Mouse (Mus musculus): ENCODE results near the gene Akap6. TPM values are rescaled to one million over a fixed set of nuclear protein-coding genes. Genes with fewer than 3 reads are reported as not detected.

The Akap6 gene
- polyA plus RNA-seq, 1 experiment from 2014 or later, result 10.8 TPM

DNA sequence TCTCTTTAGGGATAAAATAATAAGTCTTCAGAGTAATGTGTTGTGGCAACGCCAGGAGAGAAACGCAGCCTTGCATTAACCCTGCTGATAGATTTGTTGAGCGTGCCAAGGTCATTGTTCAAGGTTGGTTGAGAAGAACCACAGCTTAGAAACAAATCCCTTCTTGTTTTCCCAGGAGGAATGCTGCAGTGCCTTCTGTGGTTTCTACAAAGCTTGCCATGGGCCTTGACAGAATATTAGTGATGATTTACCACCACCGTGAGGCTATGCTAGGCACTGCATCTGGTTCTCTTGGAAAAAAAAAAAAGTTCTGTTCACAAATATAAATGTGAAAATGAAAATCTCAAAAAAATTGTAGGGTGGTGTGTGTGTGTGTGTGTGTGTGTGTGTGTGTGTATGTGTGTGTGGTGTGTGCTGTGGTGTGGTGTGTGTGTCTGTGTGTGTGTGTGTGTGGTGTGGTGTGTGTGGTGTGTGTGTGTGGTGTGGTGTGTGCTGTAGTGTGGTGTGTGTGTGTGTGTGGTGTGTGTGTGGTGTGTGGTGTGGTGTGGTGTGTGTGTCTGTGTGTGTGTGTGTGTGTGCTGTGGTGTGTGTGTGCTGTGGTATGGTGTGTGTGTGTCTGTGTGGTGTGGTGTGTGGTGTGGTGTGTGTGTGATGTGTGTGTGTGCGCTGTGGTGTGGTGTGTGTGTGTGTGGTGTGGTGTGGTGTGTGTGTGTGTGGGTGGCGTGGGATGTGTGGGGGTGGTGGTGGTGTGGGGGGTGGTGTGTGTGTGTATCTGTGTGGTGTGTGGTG, 196.7 kb downstream of the Akap6 start:
- peak; percentile 61; the same call in 1 of the 2 replicates for ATAC-seq (replicated peaks; ENCODE audit: extremely low read depth, insufficient read depth, low FRiP score)
- Histone ChIP-seq H3K27ac (ENCODE audit: low read length) (peak overlapping the region; percentile 78), H3K36me3 (ENCODE audit: control insufficient read depth, insufficient read depth) (peaks cover 2% of the 10 kb centered on the region; the same call in 1 of the 2 replicates), H3K4me2 (ENCODE audit: low read depth, low read length) (peak overlapping the region; percentile 40), H3K4me3 (ENCODE audit: low read length) (no peak overlapping the region), H3K27me3 (ENCODE audit: control insufficient read depth, insufficient read depth, low read length) (no peaks in the 10 kb centered on the region), H3K9me3 (replicated peaks; ENCODE audit: control insufficient read depth, low read length) (no peaks in the 10 kb centered on the region), H3K9ac (ENCODE audit: low read length) (peak overlapping the region; percentile 46), H3K4me1 (ENCODE audit: control insufficient read depth, insufficient read depth, low read length) (peaks cover 23% of the 10 kb centered on the region)
- WGBS, result 35% methylated on average over 6 of the region's 6 CpGs

DNA sequence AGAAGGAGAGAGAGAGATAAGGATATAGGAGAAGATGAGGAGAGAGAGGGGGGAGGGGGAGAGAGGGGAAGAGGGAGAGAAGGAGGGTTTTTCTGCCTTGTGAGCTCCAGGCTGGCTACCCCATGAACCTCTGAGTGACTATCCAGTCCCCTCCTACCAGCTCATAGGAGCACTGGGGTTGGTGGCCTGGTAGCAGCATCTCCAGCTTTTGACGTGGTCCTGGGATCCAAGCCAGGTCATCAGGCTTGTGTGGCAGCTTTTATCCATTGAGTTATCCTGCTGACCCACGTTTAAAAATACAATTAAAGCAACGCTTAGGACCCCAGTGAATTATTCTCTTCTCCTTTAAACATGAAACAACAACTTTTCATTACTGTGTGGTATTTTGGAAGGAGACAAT, 197.6 kb downstream of the Akap6 start:
- H3K4me3 ChIP-seq (ENCODE audit: low read length), result no peak overlapping the region
- H3K9me3 ChIP-seq (replicated peaks; ENCODE audit: control insufficient read depth, low read length), result no peaks in the 10 kb centered on the region
- H3K27ac ChIP-seq (ENCODE audit: low read length), result peak overlapping the region; percentile 14; the same call in 1 of the 2 replicates
- H3K27me3 ChIP-seq (ENCODE audit: control insufficient read depth, insufficient read depth, low read length), result no peaks in the 10 kb centered on the region
- 21% methylated on average over 3 of the region's 3 CpGs for WGBS
- peaks cover 23% of the 10 kb centered on the region for H3K4me1 ChIP-seq (ENCODE audit: control insufficient read depth, insufficient read depth, low read length)
- H3K9ac ChIP-seq (ENCODE audit: low read length), result no peak overlapping the region
- H3K4me2 ChIP-seq (ENCODE audit: low read depth, low read length), result no peak overlapping the region
- H3K36me3 ChIP-seq (ENCODE audit: control insufficient read depth, insufficient read depth), result peaks cover 2% of the 10 kb centered on the region; the same call in 1 of the 2 replicates
- ATAC-seq (replicated peaks; ENCODE audit: extremely low read depth, insufficient read depth, low FRiP score), result 0 out of 2 replicates have a peak, but pooled peaks have one; percentile 20

DNA sequence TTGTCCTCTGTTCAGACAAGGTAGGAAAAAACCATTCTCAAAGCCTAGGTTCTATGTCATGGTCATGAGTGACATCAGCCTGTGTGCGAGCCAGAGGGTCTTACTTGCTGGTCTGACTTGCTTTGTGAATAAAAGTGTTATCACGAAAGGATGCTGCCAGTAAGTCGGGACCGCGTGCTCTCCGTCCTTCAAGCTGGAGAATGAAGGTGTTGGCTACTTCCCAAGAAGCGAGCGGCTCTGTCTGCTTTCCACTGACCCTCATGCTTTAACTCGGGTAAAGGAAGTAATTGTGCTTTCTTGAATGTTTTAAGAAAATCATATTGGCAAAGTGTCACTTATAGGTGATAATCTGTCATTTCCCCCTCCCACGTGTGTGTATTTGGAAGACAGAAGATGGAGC, 198.9 kb downstream of the Akap6 start:
- no peaks in the 10 kb centered on the region for H3K9me3 ChIP-seq (replicated peaks; ENCODE audit: control insufficient read depth, low read length)
- ATAC-seq (replicated peaks; ENCODE audit: extremely low read depth, insufficient read depth, low FRiP score), result no peak
- no peak overlapping the region for H3K9ac ChIP-seq (ENCODE audit: low read length)
- peaks cover 23% of the 10 kb centered on the region for H3K4me1 ChIP-seq (ENCODE audit: control insufficient read depth, insufficient read depth, low read length)
- WGBS, result 40% methylated on average over 10 of the region's 10 CpGs
- no peaks in the 10 kb centered on the region for H3K27me3 ChIP-seq (ENCODE audit: control insufficient read depth, insufficient read depth, low read length)
- no peak overlapping the region for H3K4me2 ChIP-seq (ENCODE audit: low read depth, low read length)
- no peak overlapping the region for H3K4me3 ChIP-seq (ENCODE audit: low read length)
- no peak overlapping the region for H3K27ac ChIP-seq (ENCODE audit: low read length)
- peaks cover 2% of the 10 kb centered on the region; the same call in 1 of the 2 replicates for H3K36me3 ChIP-seq (ENCODE audit: control insufficient read depth, insufficient read depth)

DNA sequence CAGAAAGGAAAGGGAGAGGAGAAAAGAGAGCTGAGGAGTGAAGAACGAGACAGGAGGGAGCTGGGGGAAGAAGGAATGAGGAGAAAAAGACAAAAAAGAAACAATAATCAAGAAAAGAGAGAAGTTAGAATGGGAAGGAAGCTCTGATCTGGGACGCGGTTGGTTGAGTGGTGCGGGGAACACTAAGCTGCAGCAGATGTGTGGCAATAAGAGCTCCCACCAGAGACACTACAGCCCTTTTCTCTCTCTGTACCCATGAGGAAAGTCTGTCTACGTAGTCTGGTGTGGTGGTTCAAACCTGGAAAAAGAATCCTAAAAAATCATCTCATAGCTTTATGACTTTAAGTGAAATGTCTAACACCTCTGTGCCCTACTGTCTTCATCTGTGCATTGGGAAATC, 204.9 kb downstream of the Akap6 start:
- Histone ChIP-seq H3K36me3 (ENCODE audit: control insufficient read depth, insufficient read depth) (no peaks in the 10 kb centered on the region), H3K9ac (ENCODE audit: low read length) (no peak overlapping the region), H3K4me1 (ENCODE audit: control insufficient read depth, insufficient read depth, low read length) (peaks cover 6% of the 10 kb centered on the region), H3K27ac (ENCODE audit: low read length) (no peak overlapping the region), H3K27me3 (ENCODE audit: control insufficient read depth, insufficient read depth, low read length) (no peaks in the 10 kb centered on the region), H3K9me3 (replicated peaks; ENCODE audit: control insufficient read depth, low read length) (no peaks in the 10 kb centered on the region), H3K4me3 (ENCODE audit: low read length) (no peak overlapping the region), H3K4me2 (ENCODE audit: low read depth, low read length) (no peak overlapping the region)
- ATAC-seq (replicated peaks; ENCODE audit: extremely low read depth, insufficient read depth, low FRiP score), result no peak
- WGBS, result 89% methylated on average over 5 of the region's 5 CpGs

DNA sequence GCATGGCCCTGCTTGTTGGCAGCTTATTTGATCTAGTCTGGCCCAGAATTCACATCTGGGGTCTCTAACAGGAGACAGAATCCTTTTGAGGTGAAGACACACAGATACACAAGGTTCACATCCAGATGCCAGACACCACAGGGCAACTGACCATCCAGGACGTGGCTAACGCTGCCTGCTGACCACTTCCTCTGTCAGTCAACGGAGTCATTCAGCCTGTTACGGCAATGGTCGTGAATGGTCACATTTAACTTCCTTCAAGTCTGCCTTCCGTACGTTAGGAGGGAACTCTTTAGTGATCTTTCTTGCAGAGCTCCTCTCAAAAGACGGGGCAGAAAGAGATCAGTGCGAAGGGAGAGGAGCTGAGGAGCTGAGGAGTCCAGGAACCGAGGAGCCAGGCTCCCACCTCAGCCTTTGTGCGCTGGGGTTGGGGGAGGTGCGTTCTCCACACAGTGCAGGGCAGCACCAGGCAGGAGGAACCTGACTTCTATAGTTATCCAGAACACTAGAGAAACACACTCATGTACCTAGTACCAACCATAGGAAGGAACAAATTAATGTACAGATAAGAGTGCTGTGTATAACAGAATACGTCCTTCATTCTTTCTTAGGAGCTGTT, 209.4 kb downstream of the Akap6 start:
- peaks cover 6% of the 10 kb centered on the region for H3K4me1 ChIP-seq (ENCODE audit: control insufficient read depth, insufficient read depth, low read length)
- H3K4me2 ChIP-seq (ENCODE audit: low read depth, low read length), result no peak overlapping the region
- no peak overlapping the region for H3K9ac ChIP-seq (ENCODE audit: low read length)
- no peaks in the 10 kb centered on the region for H3K9me3 ChIP-seq (replicated peaks; ENCODE audit: control insufficient read depth, low read length)
- WGBS, result 59% methylated on average over 13 of the region's 13 CpGs
- no peak for ATAC-seq (replicated peaks; ENCODE audit: extremely low read depth, insufficient read depth, low FRiP score)
- no peaks in the 10 kb centered on the region for H3K27me3 ChIP-seq (ENCODE audit: control insufficient read depth, insufficient read depth, low read length)
- peaks cover 4% of the 10 kb centered on the region for H3K36me3 ChIP-seq (ENCODE audit: control insufficient read depth, insufficient read depth)
- H3K27ac ChIP-seq (ENCODE audit: low read length), result no peak overlapping the region
- H3K4me3 ChIP-seq (ENCODE audit: low read length), result no peak overlapping the region

DNA sequence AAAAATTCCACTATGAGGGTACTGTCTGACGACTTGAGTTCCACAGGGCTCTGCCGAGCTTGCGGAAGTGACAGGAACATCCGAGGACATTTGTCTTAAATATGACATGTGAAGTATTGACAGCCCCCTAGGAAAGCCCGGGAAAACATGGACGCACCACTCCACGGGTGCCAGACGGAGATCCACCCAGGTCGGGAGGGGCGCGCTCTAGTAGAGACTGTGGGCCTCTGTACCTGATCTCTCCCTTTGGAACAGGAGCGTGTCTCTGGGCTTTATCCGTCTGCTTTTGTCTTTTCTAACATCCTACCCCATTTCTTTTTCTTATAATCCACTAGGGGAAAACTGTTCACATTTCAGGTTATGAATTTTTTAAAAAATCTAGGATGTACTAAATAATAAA, 211.2 kb downstream of the Akap6 start:
- H3K9ac ChIP-seq (ENCODE audit: low read length), result no peak overlapping the region
- WGBS, result 73% methylated on average over 13 of the region's 13 CpGs
- H3K36me3 ChIP-seq (ENCODE audit: control insufficient read depth, insufficient read depth), result peaks cover 6% of the 10 kb centered on the region
- H3K27ac ChIP-seq (ENCODE audit: low read length), result no peak overlapping the region
- no peak overlapping the region for H3K4me3 ChIP-seq (ENCODE audit: low read length)
- no peak overlapping the region for H3K4me2 ChIP-seq (ENCODE audit: low read depth, low read length)
- no peak for ATAC-seq (replicated peaks; ENCODE audit: extremely low read depth, insufficient read depth, low FRiP score)
- peaks cover 3% of the 10 kb centered on the region; the same call in 1 of the 2 replicates for H3K4me1 ChIP-seq (ENCODE audit: control insufficient read depth, insufficient read depth, low read length)
- H3K9me3 ChIP-seq (replicated peaks; ENCODE audit: control insufficient read depth, low read length), result no peaks in the 10 kb centered on the region
- H3K27me3 ChIP-seq (ENCODE audit: control insufficient read depth, insufficient read depth, low read length), result no peaks in the 10 kb centered on the region

DNA sequence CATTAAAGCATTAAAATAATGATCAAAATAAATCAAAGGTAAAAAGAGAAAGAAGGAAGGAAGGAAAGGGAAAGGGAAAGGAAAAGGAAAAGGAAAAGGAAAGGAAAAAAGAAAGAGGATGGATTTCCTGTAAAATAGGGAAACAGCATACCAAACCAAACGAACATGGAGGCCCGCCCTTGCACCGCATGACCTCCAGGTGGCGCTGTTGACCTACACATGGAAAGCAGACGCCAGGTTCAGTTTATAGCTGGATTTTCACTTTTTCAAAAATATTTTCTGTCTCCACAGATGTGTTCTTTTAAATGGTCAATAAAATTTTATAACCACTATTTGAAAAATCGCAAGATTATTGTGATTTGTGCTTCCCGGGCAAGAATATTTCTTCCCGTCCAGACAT, 211.6 kb downstream of the Akap6 start:
- H3K4me3 ChIP-seq (ENCODE audit: low read length), result no peak overlapping the region
- H3K4me2 ChIP-seq (ENCODE audit: low read depth, low read length), result no peak overlapping the region
- no peak for ATAC-seq (replicated peaks; ENCODE audit: extremely low read depth, insufficient read depth, low FRiP score)
- no peaks in the 10 kb centered on the region for H3K9me3 ChIP-seq (replicated peaks; ENCODE audit: control insufficient read depth, low read length)
- no peaks in the 10 kb centered on the region for H3K27me3 ChIP-seq (ENCODE audit: control insufficient read depth, insufficient read depth, low read length)
- no peaks in the 10 kb centered on the region for H3K4me1 ChIP-seq (ENCODE audit: control insufficient read depth, insufficient read depth, low read length)
- peaks cover 6% of the 10 kb centered on the region for H3K36me3 ChIP-seq (ENCODE audit: control insufficient read depth, insufficient read depth)
- H3K27ac ChIP-seq (ENCODE audit: low read length), result no peak overlapping the region
- WGBS, result 26% methylated on average over 8 of the region's 8 CpGs
- H3K9ac ChIP-seq (ENCODE audit: low read length), result no peak overlapping the region

DNA sequence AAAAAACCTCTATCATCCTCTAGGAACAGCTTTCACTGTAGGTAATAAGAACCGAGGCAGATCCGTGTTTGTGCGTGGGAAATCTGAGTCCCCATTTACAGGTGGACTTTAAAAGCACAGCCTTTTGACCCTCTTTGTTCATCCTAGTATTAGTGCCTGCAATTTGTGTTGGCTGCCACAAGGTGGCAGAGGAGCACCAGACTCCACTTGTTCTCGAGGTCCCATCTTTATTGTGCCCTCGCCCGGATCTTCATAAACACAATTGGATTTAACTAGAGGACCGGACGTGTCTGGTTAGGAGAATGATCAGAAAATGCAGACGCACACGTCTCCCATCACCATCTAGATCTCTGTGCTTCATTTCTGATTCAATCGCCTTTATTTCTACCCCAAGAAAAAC, 219.8 kb downstream of the Akap6 start:
- Histone ChIP-seq H3K4me1 (ENCODE audit: control insufficient read depth, insufficient read depth, low read length) (peaks cover 22% of the 10 kb centered on the region), H3K4me2 (ENCODE audit: low read depth, low read length) (no peak overlapping the region), H3K9ac (ENCODE audit: low read length) (no peak overlapping the region), H3K9me3 (replicated peaks; ENCODE audit: control insufficient read depth, low read length) (no peaks in the 10 kb centered on the region), H3K4me3 (ENCODE audit: low read length) (no peak overlapping the region), H3K36me3 (ENCODE audit: control insufficient read depth, insufficient read depth) (peaks cover 8% of the 10 kb centered on the region; the same call in 1 of the 2 replicates), H3K27me3 (ENCODE audit: control insufficient read depth, insufficient read depth, low read length) (no peaks in the 10 kb centered on the region), H3K27ac (ENCODE audit: low read length) (no peak overlapping the region)
- no peak for ATAC-seq (replicated peaks; ENCODE audit: extremely low read depth, insufficient read depth, low FRiP score)
- WGBS, result 32% methylated on average over 11 of the region's 11 CpGs

DNA sequence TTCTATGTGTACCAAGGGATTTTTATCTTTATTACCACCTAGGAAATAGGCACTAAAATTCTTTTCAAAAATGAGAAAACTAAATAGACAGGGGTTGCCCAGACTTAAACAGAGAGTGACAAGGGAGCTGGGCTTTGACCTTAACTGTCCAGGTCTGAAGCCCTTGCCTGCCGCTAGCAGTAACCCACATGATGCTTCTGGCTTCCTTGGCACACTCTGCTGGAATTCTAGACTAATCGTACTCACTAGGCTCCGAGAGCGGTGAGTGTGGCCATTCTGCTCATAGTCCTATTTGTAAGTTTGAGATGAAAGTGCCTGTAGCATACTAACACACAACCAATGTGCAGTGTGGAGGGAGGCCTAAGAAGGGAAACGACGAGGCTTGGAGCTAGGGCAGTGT, 223.3 kb downstream of the Akap6 start:
- Histone ChIP-seq H3K9me3 (replicated peaks; ENCODE audit: control insufficient read depth, low read length) (no peaks in the 10 kb centered on the region), H3K27ac (ENCODE audit: low read length) (peak overlapping the region; percentile 70), H3K27me3 (ENCODE audit: control insufficient read depth, insufficient read depth, low read length) (no peaks in the 10 kb centered on the region), H3K4me2 (ENCODE audit: low read depth, low read length) (peak overlapping the region; percentile 36), H3K4me1 (ENCODE audit: control insufficient read depth, insufficient read depth, low read length) (peaks cover 22% of the 10 kb centered on the region), H3K4me3 (ENCODE audit: low read length) (no peak overlapping the region), H3K9ac (ENCODE audit: low read length) (no peak overlapping the region), H3K36me3 (ENCODE audit: control insufficient read depth, insufficient read depth) (peaks cover 6% of the 10 kb centered on the region; the same call in 1 of the 2 replicates)
- WGBS, result 52% methylated on average over 6 of the region's 6 CpGs
- peak; percentile 18; the same call in 1 of the 2 replicates for ATAC-seq (replicated peaks; ENCODE audit: extremely low read depth, insufficient read depth, low FRiP score)
